23 mouse cellular contexts compared by ENCODE assay signal in genomic region chr16:30518635-30519034, GRCm38 (mm10). TPM values are rescaled to one million over a fixed set of nuclear protein-coding genes. Genes with fewer than 3 reads are reported as not detected.
DNase-seq lines count a peak whose midpoint lies in the region; ATAC-seq lines count a peak whose summit lies in the region.
"Had no signal": no experiment of that assay in that cellular context is flagged by ENCODE, and none has a peak within 500 bp of the region (broad histone marks: within the 10 kb centered on the region; RNA-seq: fewer than 3 reads in every experiment).

No protein-coding gene starts in this region.

- no peak overlapping the region for H3K4me2 ChIP-seq in midbrain, embryonic 11.5 days
- H3K4me2 ChIP-seq in midbrain, embryonic 14.5 days (ENCODE audit: low read length): no peak overlapping the region
- H3K4me2 ChIP-seq: embryonic facial prominence, embryonic 15.5 days; hindbrain, embryonic 14.5 days; limb, embryonic 12.5 days; liver, embryonic 12.5 days had no signal

- H3K4me3 ChIP-seq in heart, embryonic 10.5 days: no peak overlapping the region
- H3K4me3 ChIP-seq in midbrain, embryonic 11.5 days (ENCODE audit: low read depth, low read length): no peak overlapping the region
- no peak overlapping the region for H3K4me3 ChIP-seq in midbrain, embryonic 14.5 days (replicated peaks; ENCODE audit: low read depth, low read length)
- H3K4me3 ChIP-seq: embryonic facial prominence, embryonic 15.5 days; forebrain, embryonic 10.5 days; limb, embryonic 12.5 days; liver, embryonic 12.5 days; megakaryocyte, embryonic 14.5 days; stomach, embryonic 15.5 days had no signal

- 74% methylated on average over 9 of the region's 9 CpGs for WGBS in heart, embryonic 10.5 days
- 83% methylated on average over 9 of the region's 9 CpGs for WGBS in midbrain, embryonic 11.5 days
- 87% methylated on average over 9 of the region's 9 CpGs for WGBS in midbrain, embryonic 14.5 days

- H3K4me1 ChIP-seq in heart, embryonic 10.5 days: peaks cover 15% of the 10 kb centered on the region
- H3K4me1 ChIP-seq in midbrain, embryonic 11.5 days (ENCODE audit: control insufficient read depth, insufficient read depth, low read length): no peaks in the 10 kb centered on the region
- H3K4me1 ChIP-seq in midbrain, embryonic 14.5 days (ENCODE audit: control insufficient read depth, insufficient read depth, low read length): no peaks in the 10 kb centered on the region
- H3K4me1 ChIP-seq: forebrain, embryonic 10.5 days; limb, embryonic 12.5 days had no signal

- no peak overlapping the region for H3K27ac ChIP-seq in heart, embryonic 10.5 days
- H3K27ac ChIP-seq in midbrain, embryonic 11.5 days (ENCODE audit: low read depth, low read length): no peak overlapping the region
- no peak overlapping the region for H3K27ac ChIP-seq in midbrain, embryonic 14.5 days (replicated peaks; ENCODE audit: low read depth, low read length)
- H3K27ac ChIP-seq: embryonic facial prominence, embryonic 15.5 days; forebrain, embryonic 10.5 days; hindbrain, embryonic 14.5 days; limb, embryonic 12.5 days; liver, embryonic 12.5 days had no signal

- no peak overlapping the region for H3K9ac ChIP-seq in midbrain, embryonic 11.5 days (ENCODE audit: low read length)
- H3K9ac ChIP-seq in midbrain, embryonic 14.5 days (replicated peaks; ENCODE audit: low read length): no peak overlapping the region
- H3K9ac ChIP-seq: embryonic facial prominence, embryonic 15.5 days; hindbrain, embryonic 14.5 days; limb, embryonic 12.5 days; liver, embryonic 12.5 days; stomach, embryonic 15.5 days had no signal

- H3K36me3 ChIP-seq in heart, embryonic 10.5 days: peaks cover 35% of the 10 kb centered on the region; the same call in 1 of the 2 replicates
- H3K36me3 ChIP-seq in midbrain, embryonic 11.5 days (ENCODE audit: control insufficient read depth, insufficient read depth, low read length): peaks cover 4% of the 10 kb centered on the region; the same call in 1 of the 2 replicates
- peaks cover 59% of the 10 kb centered on the region for H3K36me3 ChIP-seq in midbrain, embryonic 14.5 days (ENCODE audit: control insufficient read depth, insufficient read depth, low read length)
- H3K36me3 ChIP-seq: embryonic facial prominence, embryonic 15.5 days; liver, embryonic 12.5 days; stomach, embryonic 15.5 days had no signal

- ATAC-seq in midbrain, embryonic 11.5 days (ENCODE audit: low FRiP score): no peak
- no peak for ATAC-seq in midbrain, embryonic 14.5 days (ENCODE audit: low FRiP score, low TSS enrichment)
- ATAC-seq: liver, embryonic 12.5 days; midbrain, embryonic 16.5 days had no signal

- H3K27me3 ChIP-seq in heart, embryonic 10.5 days (ENCODE audit: insufficient read depth, poor library complexity, severe bottlenecking): no peaks in the 10 kb centered on the region
- no peaks in the 10 kb centered on the region for H3K27me3 ChIP-seq in midbrain, embryonic 11.5 days (ENCODE audit: control insufficient read depth, insufficient read depth, low read length)
- no peaks in the 10 kb centered on the region for H3K27me3 ChIP-seq in midbrain, embryonic 14.5 days (ENCODE audit: control insufficient read depth, insufficient read depth, low read length)
- H3K27me3 ChIP-seq: embryonic facial prominence, embryonic 15.5 days; limb, embryonic 12.5 days; stomach, embryonic 15.5 days had no signal

- H3K9me3 ChIP-seq in heart, embryonic 10.5 days: no peaks in the 10 kb centered on the region
- peaks cover 3% of the 10 kb centered on the region; the same call in 1 of the 2 replicates for H3K9me3 ChIP-seq in midbrain, embryonic 11.5 days (ENCODE audit: control insufficient read depth, low read length)
- peaks cover 5% of the 10 kb centered on the region; the same call in 1 of the 2 replicates for H3K9me3 ChIP-seq in midbrain, embryonic 14.5 days (ENCODE audit: control insufficient read depth, low read length)
- H3K9me3 ChIP-seq: embryonic facial prominence, embryonic 15.5 days; forebrain, embryonic 10.5 days; stomach, embryonic 15.5 days had no signal

- DNase-seq in adrenal gland, adult 2 months: peak; percentile 45
- DNase-seq in adrenal gland, adult 8-10 months: no peak
- DNase-seq in heart, adult 18-20 months: peak; percentile 48 to 57
- no peak for DNase-seq in heart, embryonic 10.5 days (ENCODE audit: low spot score)
- peak; percentile 51 for DNase-seq in midbrain, embryonic 11.5 days (ENCODE audit: low spot score, missing footprints)
- no peak for DNase-seq in midbrain, embryonic 14.5 days
- DNase-seq in cerebellum, adult 11-12 months: no peak
- DNase-seq in ovary, adult 18-20 months (ENCODE audit: low spot score): no peak
- DNase-seq: cerebellum, postnatal 14 days; gastrocnemius, postnatal 10 days; kidney, adult 8-10 months; right cerebral cortex, postnatal 25 days; thymus, adult 18-20 months; thymus, postnatal 4 days had no signal

RNA-seq across cellular contexts. Expression of gene Tmem44, which starts 32.0 kb away (rescaled TPM):
- 1 to 10 TPM; 2.7 to 5.7 TPM for total RNA-seq in adrenal gland, adult 2 months (2021)
- polyA plus RNA-seq in adrenal gland, adult 2 months (2012; rRNA removed): 8.5 and 11.4 TPM in 2 replicates
- 1 to 10 TPM; 3.7 to 9.3 (median 5.8) TPM for total RNA-seq in adrenal gland, adult 8-10 months (2022)
- total RNA-seq in heart, adult 18-20 months (2021): 1 to 10 TPM; 3.8 to 4.4 TPM
- 16.1 and 23.1 TPM in 2 replicates for polyA plus RNA-seq in heart, embryonic 10.5 days (2016; fragmentation: Nextera tagmentation; extraction: Ambion mirVana)
- polyA plus RNA-seq in midbrain, embryonic 11.5 days (2014; fragmentation: Nextera tagmentation; extraction: Ambion mirVana): 26.6 and 27.9 TPM in 2 replicates
- polyA plus RNA-seq in midbrain, embryonic 14.5 days (2014; fragmentation: Nextera tagmentation; extraction: Ambion mirVana): 76.3 and 79.2 TPM in 2 replicates
- total RNA-seq: neutrophil, adult 5-6 weeks had no signal

Comparison
In these comparisons a context has a peak if more than half of its experiments do, and no peak if none do; other contexts are left out.
1. DNase-seq: peak in adrenal gland, adult 2 months (single experiment), heart, adult 18-20 months (2 of 2) and midbrain, embryonic 11.5 days (single experiment); none in adrenal gland, adult 8-10 months (single experiment), heart, embryonic 10.5 days (single experiment), midbrain, embryonic 14.5 days (single experiment), cerebellum, adult 11-12 months (single experiment) and ovary, adult 18-20 months (single experiment).